Mouse (Mus musculus): Measurements from ENCODE around the gene Faf2. TPM values are rescaled to one million over a fixed set of nuclear protein-coding genes. Genes with fewer than 3 reads are reported as not detected.

The Faf2 gene
- polyA plus RNA-seq, 1 experiment, result 1.3 TPM

DNA sequence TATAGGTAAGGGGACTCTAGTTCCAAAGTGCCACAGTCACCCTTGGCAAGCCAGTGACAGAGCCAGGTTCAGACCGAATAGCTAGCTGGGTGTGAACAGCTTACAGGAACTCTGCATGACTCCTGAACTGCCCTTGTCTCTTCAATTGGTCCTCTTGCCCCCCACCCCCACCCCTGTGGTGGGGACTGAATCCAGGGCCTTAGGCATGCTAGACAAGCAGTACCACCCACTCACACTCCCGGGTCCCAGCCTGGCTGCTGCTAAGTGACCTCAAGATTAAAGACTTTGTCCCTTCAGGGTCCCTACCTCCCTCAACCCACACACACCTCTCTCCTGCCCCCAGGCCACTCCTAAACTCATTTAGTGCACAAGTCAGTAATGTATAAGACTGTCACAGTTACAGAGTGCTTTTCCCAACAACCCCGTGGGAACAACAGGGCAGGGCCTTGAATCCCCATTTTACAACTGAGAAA lies 18.9 kb upstream of the Faf2 start:
- Histone ChIP-seq H3K9me3 (ENCODE audit: control insufficient read depth, low read length) (peaks cover 2% of the 10 kb centered on the region; the same call in 1 of the 2 replicates), H3K4me3 (replicated peaks) (no peak overlapping the region), H3K4me1 (ENCODE audit: control insufficient read depth) (peaks cover 15% of the 10 kb centered on the region), H3K36me3 (ENCODE audit: control insufficient read depth) (peaks cover 93% of the 10 kb centered on the region), H3K27me3 (ENCODE audit: control insufficient read depth) (no peaks in the 10 kb centered on the region)
- TF ChIP-seq GATA1 (IDR thresholded peaks at IDR 0.05; ENCODE audit: low read length), result no peak
- TF ChIP-seq TAL1 (IDR thresholded peaks at IDR 0.05; ENCODE audit: low read length), result no peak

DNA sequence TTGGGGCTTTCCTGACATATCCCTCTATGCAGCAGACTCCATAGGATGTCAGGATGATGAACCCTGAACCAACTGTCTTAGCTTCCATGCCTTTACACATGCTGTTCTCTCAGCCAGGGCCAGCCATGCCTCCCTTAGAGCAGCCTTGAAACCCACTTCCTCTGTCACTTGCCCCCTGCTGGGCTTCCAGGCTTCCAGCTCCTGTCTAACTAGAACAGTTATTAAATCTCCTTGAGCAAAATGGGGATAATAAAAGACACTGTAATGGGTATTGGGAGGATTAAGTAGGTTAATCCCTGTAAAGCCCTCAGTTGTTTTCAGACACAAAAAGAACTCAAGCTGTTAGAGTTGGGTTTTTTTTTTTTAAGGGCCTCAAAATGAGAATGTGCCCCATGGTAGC lies 18.1 kb upstream of the Faf2 start:
- H3K4me3 ChIP-seq (replicated peaks), result no peak overlapping the region
- TF ChIP-seq GATA1 (IDR thresholded peaks at IDR 0.05; ENCODE audit: low read length) (no peak), TAL1 (IDR thresholded peaks at IDR 0.05; ENCODE audit: low read length) (no peak)
- peaks cover 22% of the 10 kb centered on the region for H3K4me1 ChIP-seq (ENCODE audit: control insufficient read depth)
- H3K27me3 ChIP-seq (ENCODE audit: control insufficient read depth), result no peaks in the 10 kb centered on the region
- H3K9me3 ChIP-seq (ENCODE audit: control insufficient read depth, low read length), result peaks cover 2% of the 10 kb centered on the region; the same call in 1 of the 2 replicates
- H3K36me3 ChIP-seq (ENCODE audit: control insufficient read depth), result peaks cover 86% of the 10 kb centered on the region

DNA sequence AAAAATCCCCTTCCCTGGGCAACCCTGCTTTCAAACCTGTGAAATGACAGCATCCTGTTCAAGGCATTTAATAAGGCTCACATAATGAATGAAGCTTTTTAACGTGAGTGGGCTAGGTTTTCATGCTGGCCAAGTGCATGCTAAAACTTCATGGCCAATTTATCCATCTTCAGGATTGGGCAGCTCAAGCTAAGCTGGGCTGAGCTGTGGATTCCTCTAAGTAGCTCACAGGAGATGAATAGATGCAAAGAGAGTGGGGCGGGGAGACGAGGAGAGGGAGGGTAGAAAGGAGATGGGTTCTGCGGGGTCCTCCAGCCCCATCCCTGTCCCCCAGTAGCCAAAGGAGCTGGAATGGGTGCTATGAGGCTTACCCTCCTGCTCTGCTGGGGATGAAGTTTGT lies 17.4 kb upstream of the Faf2 start:
- peaks cover 2% of the 10 kb centered on the region; the same call in 1 of the 2 replicates for H3K9me3 ChIP-seq (ENCODE audit: control insufficient read depth, low read length)
- TF ChIP-seq TAL1 (IDR thresholded peaks at IDR 0.05; ENCODE audit: low read length), result no peak
- TF ChIP-seq GATA1 (IDR thresholded peaks at IDR 0.05; ENCODE audit: low read length), result no peak
- H3K4me3 ChIP-seq (replicated peaks), result no peak overlapping the region
- no peaks in the 10 kb centered on the region for H3K27me3 ChIP-seq (ENCODE audit: control insufficient read depth)
- peaks cover 85% of the 10 kb centered on the region for H3K36me3 ChIP-seq (ENCODE audit: control insufficient read depth)
- peaks cover 29% of the 10 kb centered on the region for H3K4me1 ChIP-seq (ENCODE audit: control insufficient read depth)

DNA sequence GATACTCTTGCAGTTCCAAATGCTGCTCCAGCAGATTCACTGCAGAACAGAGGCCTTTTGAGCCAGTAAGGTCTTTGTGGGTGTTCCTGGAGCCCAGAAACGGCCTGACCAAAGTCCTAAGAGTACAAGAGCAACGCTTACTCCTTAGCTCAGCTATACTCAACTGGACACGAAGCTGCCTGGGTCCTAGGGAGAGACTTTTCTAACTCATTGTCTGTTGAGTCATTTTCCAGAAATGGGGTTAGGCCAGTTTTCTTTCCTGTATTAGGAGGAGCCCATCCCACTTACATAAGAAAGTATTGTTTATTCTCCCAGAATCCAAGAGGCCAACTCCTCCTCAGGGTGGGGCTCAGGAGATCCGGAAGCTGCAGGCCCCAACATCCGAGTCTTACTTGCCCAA lies 16.2 kb upstream of the Faf2 start:
- peaks cover 41% of the 10 kb centered on the region for H3K4me1 ChIP-seq (ENCODE audit: control insufficient read depth)
- TF ChIP-seq TAL1 (IDR thresholded peaks at IDR 0.05; ENCODE audit: low read length), result no peak
- no peaks in the 10 kb centered on the region for H3K27me3 ChIP-seq (ENCODE audit: control insufficient read depth)
- no peaks in the 10 kb centered on the region for H3K9me3 ChIP-seq (ENCODE audit: control insufficient read depth, low read length)
- peaks cover 78% of the 10 kb centered on the region for H3K36me3 ChIP-seq (ENCODE audit: control insufficient read depth)
- no peak overlapping the region for H3K4me3 ChIP-seq (replicated peaks)

DNA sequence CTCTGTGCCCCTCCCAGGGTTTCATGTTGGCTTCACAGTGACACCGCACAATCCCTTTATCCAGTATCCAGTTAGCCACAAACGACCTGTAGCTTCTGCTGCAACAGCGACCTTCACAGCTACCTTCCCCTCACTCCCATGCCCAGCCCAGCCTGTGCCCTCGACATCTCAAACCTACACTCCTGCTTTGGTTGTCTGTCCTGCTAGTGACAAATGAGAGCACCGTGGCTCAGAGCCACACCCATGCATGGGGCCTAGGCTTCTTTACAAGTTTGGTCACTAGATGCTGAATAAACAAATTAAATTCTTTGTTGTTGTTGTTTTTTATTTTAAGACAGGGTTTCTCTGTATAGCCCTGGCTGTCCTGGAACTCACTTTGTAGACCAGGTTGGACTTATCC lies 14.4 kb upstream of the Faf2 start:
- Histone ChIP-seq H3K4me1 (ENCODE audit: control insufficient read depth) (peaks cover 54% of the 10 kb centered on the region), H3K9me3 (ENCODE audit: control insufficient read depth, low read length) (no peaks in the 10 kb centered on the region), H3K36me3 (ENCODE audit: control insufficient read depth) (peaks cover 62% of the 10 kb centered on the region), H3K4me3 (replicated peaks) (peak overlapping the region; percentile 47), H3K27me3 (ENCODE audit: control insufficient read depth) (no peaks in the 10 kb centered on the region)
- no peak for TF ChIP-seq GATA1 (IDR thresholded peaks at IDR 0.05; ENCODE audit: low read length)
- no peak for TF ChIP-seq TAL1 (IDR thresholded peaks at IDR 0.05; ENCODE audit: low read length)

DNA sequence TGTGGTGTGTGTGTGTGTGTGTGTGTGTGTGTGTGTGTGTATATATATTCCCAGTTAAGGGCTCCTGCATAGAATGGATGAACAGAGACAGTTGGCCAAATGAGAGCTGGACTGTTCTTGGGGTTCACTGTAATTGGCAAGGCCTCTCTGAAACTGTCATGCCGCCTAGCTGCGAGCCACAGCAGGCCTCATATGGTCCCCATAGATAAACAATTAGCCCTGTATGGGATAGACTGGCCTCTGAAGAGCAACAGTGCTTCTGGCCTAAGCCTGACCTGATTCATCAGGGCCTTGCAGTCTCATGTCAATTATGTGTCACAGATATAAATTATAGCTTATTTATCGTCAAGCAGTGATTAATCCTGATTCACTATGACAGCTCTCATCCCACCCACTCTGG lies 13.6 kb upstream of the Faf2 start:
- Histone ChIP-seq H3K36me3 (ENCODE audit: control insufficient read depth) (peaks cover 54% of the 10 kb centered on the region), H3K27me3 (ENCODE audit: control insufficient read depth) (no peaks in the 10 kb centered on the region), H3K4me3 (replicated peaks) (peak overlapping the region; percentile 92), H3K9me3 (ENCODE audit: control insufficient read depth, low read length) (no peaks in the 10 kb centered on the region), H3K4me1 (ENCODE audit: control insufficient read depth) (peaks cover 54% of the 10 kb centered on the region)
- TF ChIP-seq TAL1 (IDR thresholded peaks at IDR 0.05; ENCODE audit: low read length) (peak; percentile 57; the same call in 2 of the 3 replicates), GATA1 (IDR thresholded peaks at IDR 0.05; ENCODE audit: low read length) (peak; percentile 58)

DNA sequence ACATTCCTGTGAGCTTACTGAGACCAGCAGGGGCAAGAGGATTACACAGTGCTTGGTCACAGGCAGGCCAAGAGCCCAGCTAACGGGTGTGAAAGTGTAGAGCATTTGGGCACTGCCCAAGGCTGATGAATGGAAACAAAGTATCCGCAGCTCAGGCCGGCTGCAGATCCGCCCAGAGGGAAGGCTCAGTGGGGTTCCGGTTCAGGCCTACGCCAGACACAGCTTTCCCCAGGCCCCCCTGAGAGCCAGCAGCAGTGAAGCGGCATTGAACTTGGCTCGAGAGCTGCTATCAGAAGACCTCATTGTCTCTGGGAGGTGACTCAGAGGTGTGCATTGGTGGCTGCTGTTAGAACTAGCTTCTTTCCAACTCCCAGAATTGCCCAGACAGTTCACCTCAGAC lies 12.9 kb upstream of the Faf2 start:
- H3K27me3 ChIP-seq (ENCODE audit: control insufficient read depth), result no peaks in the 10 kb centered on the region
- TF ChIP-seq TAL1 (IDR thresholded peaks at IDR 0.05; ENCODE audit: low read length), result no peak
- no peak for TF ChIP-seq GATA1 (IDR thresholded peaks at IDR 0.05; ENCODE audit: low read length)
- no peaks in the 10 kb centered on the region for H3K9me3 ChIP-seq (ENCODE audit: control insufficient read depth, low read length)
- H3K36me3 ChIP-seq (ENCODE audit: control insufficient read depth), result peaks cover 47% of the 10 kb centered on the region
- H3K4me1 ChIP-seq (ENCODE audit: control insufficient read depth), result peaks cover 54% of the 10 kb centered on the region
- H3K4me3 ChIP-seq (replicated peaks), result peak overlapping the region; percentile 92

DNA sequence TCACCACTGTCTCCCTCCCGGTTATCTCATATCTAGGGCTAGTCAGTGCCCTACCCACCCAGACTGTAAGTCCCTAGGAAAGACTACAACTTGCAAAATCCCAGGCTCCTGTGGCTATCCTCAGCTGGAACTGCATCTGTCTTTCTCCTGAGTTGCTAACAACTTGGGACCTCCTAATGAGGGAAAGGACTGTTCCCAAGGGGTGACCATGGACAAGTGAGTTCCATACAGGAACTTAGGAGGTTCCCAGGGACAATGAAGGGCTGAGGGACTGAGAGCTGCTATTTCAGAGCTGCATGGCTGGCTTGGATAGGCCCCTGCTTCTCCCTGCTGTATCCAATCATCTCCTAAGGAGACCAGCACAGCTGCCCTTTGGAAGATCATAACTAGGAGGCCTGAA lies 12.3 kb upstream of the Faf2 start:
- Histone ChIP-seq H3K9me3 (ENCODE audit: control insufficient read depth, low read length) (no peaks in the 10 kb centered on the region), H3K36me3 (ENCODE audit: control insufficient read depth) (peaks cover 41% of the 10 kb centered on the region), H3K4me3 (replicated peaks) (peak overlapping the region; percentile 92), H3K4me1 (ENCODE audit: control insufficient read depth) (peaks cover 54% of the 10 kb centered on the region), H3K27me3 (ENCODE audit: control insufficient read depth) (no peaks in the 10 kb centered on the region)
- TF ChIP-seq GATA1 (IDR thresholded peaks at IDR 0.05; ENCODE audit: low read length) (no peak), TAL1 (IDR thresholded peaks at IDR 0.05; ENCODE audit: low read length) (no peak)

DNA sequence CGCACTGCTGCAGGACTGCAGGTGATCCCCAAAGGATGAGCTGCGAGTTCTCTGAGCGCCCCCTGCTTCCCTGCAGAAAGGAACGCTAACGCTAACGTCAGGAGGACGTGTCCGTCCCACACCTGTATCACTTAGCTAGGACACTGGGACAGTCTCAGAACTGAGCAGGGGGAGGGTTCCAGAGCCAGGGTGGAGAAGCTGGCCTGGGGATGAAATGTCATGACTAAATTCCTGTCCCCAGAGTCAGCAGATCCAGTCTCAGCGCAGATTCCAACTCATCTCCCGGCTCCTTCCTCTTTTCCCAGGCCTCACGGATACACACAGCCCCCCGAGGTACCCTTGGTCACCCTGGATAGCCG lies 11.0 kb upstream of the Faf2 start:
- H3K4me3 ChIP-seq (replicated peaks), result peak overlapping the region; percentile 92
- H3K36me3 ChIP-seq (ENCODE audit: control insufficient read depth), result peaks cover 28% of the 10 kb centered on the region
- H3K27me3 ChIP-seq (ENCODE audit: control insufficient read depth), result no peaks in the 10 kb centered on the region

More for the DNA sequence above, 11.0 kb upstream of the Faf2 start:
- TF ChIP-seq GATA1 (IDR thresholded peaks at IDR 0.05; ENCODE audit: low read length) (no peak), TAL1 (IDR thresholded peaks at IDR 0.05; ENCODE audit: low read length) (no peak)
- Histone ChIP-seq H3K9me3 (ENCODE audit: control insufficient read depth, low read length) (no peaks in the 10 kb centered on the region), H3K4me1 (ENCODE audit: control insufficient read depth) (peaks cover 54% of the 10 kb centered on the region)

Measured in erythroblast, embryonic 14.5 days (primary cell).